Mouse (Mus musculus): ENCODE results near the gene Nup62. TPM values are rescaled to one million over a fixed set of nuclear protein-coding genes. Genes with fewer than 3 reads are reported as not detected.

Nup62 gene
- 93.5 and 100 TPM in 2 replicates for polyA plus RNA-seq (2015; fragmentation: Nextera tagmentation; extraction: Ambion mirVana)

DNA sequence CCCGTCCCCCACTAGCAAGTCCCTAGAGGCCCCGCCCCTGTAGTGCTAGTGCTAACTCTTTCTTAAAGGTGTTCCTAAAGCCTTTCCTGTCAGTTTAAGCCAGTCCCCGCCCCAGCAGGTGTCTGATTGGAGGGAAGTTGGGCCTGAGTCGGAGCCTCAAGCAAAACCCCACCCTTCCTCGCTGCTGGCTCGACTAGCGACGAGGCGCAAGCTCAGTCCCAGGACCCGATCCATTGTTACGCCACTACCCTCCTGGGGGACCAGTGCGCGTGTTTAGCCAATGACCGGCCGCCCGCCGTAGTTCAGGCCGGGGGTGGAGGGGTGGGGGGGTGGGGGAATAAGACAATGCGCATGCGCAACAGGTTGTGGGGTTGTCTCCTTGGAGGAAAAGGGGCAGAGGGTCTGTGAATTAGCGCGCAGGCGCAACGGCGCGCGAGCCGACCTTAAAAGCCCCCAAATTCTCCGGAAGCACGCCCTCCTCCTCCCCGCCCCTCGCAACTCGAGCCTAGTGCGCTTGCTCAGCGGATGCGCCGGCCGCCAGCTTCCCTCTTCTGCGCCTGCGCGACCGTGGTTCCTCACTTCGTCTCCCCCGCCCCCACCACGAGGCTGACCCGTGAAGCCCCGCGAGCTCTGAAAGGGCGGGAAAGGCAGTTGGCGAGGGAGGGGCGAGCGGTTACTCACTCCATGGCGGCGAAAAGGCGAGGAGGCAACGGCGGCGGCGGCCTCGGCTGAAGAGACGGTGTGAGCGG, at the start of gene Nup62, which contains the start of gene Il4i1:
Gene Nup62 (plus strand): TSS at position 368 of the 749 bp plus-strand sequence.
Gene Il4i1 (plus strand): TSS at position 667 of the 749 bp plus-strand sequence.
- H3K27me3 ChIP-seq: no peaks in the 10 kb centered on the region
- WGBS: 0% methylated on average over 61 of the region's 62 CpGs
- ATAC-seq (replicated peaks; ENCODE audit: low FRiP score): peak; percentile 96
- H3K9ac ChIP-seq: peak within 1 kb of the TSS; percentile 90
- peak within 1 kb of the TSS; percentile 77 for H3K4me2 ChIP-seq
- peaks cover 27% of the 10 kb centered on the region for H3K36me3 ChIP-seq
- H3K4me3 ChIP-seq (replicated peaks): peak within 1 kb of the TSS; percentile 86
- H3K27ac ChIP-seq: peak within 1 kb of the TSS; percentile 98
- no peaks in the 10 kb centered on the region for H3K9me3 ChIP-seq (replicated peaks)
- H3K4me1 ChIP-seq: peaks cover 48% of the 10 kb centered on the region

DNA sequence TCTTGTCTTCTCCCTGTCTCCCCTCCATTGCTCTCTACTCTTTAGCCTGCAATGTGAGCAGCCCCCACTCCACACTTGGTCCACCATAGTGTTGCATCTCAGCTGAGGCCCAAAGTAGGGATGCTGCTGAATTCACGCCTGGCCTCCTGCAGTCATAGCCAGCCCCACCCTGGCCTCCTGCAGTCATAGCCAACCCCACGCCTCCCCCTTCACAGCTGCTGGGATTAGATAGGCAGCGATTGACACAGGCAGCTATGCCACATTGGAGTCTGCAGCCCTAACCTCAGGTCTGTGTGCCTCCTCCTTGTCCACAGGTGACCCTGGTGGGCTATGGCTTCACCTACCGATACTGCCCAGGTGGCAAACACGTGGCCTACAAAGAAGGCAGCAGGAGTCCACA, 47.8 kb upstream of the Nup62 start:
- ATAC-seq (replicated peaks; ENCODE audit: low FRiP score): no peak
- no peaks in the 10 kb centered on the region for H3K9me3 ChIP-seq (replicated peaks)
- no peak overlapping the region for H3K27ac ChIP-seq
- no peak overlapping the region for H3K4me2 ChIP-seq
- no peak overlapping the region for H3K9ac ChIP-seq
- H3K36me3 ChIP-seq: peaks cover 98% of the 10 kb centered on the region
- no peak overlapping the region for H3K4me3 ChIP-seq (replicated peaks)
- H3K27me3 ChIP-seq: no peaks in the 10 kb centered on the region
- no peaks in the 10 kb centered on the region for H3K4me1 ChIP-seq
- 87% methylated on average over 5 of the region's 5 CpGs for WGBS

- no peaks in the 10 kb centered on the region for H3K27me3 ChIP-seq
- H3K4me3 ChIP-seq (replicated peaks): no peak overlapping the region
- no peaks in the 10 kb centered on the region for H3K4me1 ChIP-seq
- peaks cover 97% of the 10 kb centered on the region for H3K36me3 ChIP-seq
- no peak overlapping the region for H3K27ac ChIP-seq
- 14% methylated on average over 6 of the region's 6 CpGs for whole genome bisulfite sequencing
- no peak overlapping the region for H3K9ac ChIP-seq
- ATAC-seq (replicated peaks; ENCODE audit: low FRiP score): 0 out of 2 replicates have a peak, but pooled peaks have one; percentile 12
- no peaks in the 10 kb centered on the region for H3K9me3 ChIP-seq (replicated peaks)
- H3K4me2 ChIP-seq: no peak overlapping the region
These were observed 45.8 kb upstream of the Nup62 start for GRCm38 (mm10) chr7:44770046-44770578.

DNA sequence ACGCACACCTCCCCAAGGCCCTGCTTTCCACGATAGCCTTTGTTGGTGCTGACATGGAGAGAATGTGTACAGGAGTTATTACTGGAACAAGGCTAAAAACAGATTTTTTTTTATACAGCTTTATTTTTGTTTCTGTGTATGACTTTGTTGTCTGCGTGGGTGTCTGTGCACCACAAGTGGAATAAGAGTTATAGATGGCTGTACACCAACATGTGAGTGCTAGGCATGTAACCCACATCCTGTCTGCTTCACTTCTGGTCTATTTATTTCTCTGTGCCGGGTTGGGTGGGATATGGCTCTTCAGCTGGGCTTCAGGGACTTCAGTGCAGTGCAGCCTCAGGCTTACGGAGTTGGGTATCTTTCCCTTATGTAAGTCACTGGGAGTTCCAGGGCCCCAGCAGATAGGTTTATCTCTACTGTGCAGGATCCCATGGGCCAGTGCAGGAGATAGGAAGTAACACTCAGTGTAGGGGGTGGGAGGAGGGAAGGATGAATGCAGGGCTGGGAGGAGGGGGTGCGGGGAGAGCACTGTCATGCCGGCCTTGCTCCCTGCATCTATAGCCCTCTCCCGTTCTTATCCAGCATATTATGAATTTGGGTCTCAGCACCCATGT, 43.2 kb upstream of the Nup62 start:
- Histone ChIP-seq H3K27me3 (no peaks in the 10 kb centered on the region), H3K27ac (no peak overlapping the region), H3K9me3 (replicated peaks) (no peaks in the 10 kb centered on the region), H3K4me3 (replicated peaks) (no peak overlapping the region), H3K4me2 (no peak overlapping the region), H3K36me3 (peaks cover 93% of the 10 kb centered on the region), H3K4me1 (no peaks in the 10 kb centered on the region), H3K9ac (no peak overlapping the region)
- WGBS: 91% methylated on average over 8 of the region's 8 CpGs
- ATAC-seq (replicated peaks; ENCODE audit: low FRiP score): no peak

- Histone ChIP-seq H3K9me3 (replicated peaks) (no peaks in the 10 kb centered on the region), H3K36me3 (peaks cover 57% of the 10 kb centered on the region), H3K4me3 (replicated peaks) (no peak overlapping the region), H3K4me2 (no peak overlapping the region), H3K27me3 (no peaks in the 10 kb centered on the region), H3K9ac (no peak overlapping the region), H3K4me1 (no peaks in the 10 kb centered on the region), H3K27ac (no peak overlapping the region)
- 90% methylated on average over 9 of the region's 9 CpGs for WGBS
- ATAC-seq (replicated peaks; ENCODE audit: low FRiP score): no peak
These were observed 38.9 kb upstream of the Nup62 start for GRCm38 (mm10) chr7:44776849-44777498.

- ATAC-seq (replicated peaks; ENCODE audit: low FRiP score): no peak
- no peak overlapping the region for H3K9ac ChIP-seq
- H3K27me3 ChIP-seq: no peaks in the 10 kb centered on the region
- no peaks in the 10 kb centered on the region for H3K4me1 ChIP-seq
- 90% methylated on average over 8 of the region's 8 CpGs for WGBS
- no peak overlapping the region for H3K27ac ChIP-seq
- no peak overlapping the region for H3K4me2 ChIP-seq
- no peak overlapping the region for H3K4me3 ChIP-seq (replicated peaks)
- H3K36me3 ChIP-seq: peaks cover 28% of the 10 kb centered on the region
- no peaks in the 10 kb centered on the region for H3K9me3 ChIP-seq (replicated peaks)
These were observed 35.8 kb upstream of the Nup62 start for GRCm38 (mm10) chr7:44780101-44780500.

GRCm38 (mm10) chr7:44789531-44789930, 26.4 kb upstream of the Nup62 start:
- no peak overlapping the region for H3K4me2 ChIP-seq
- H3K4me3 ChIP-seq (replicated peaks): no peak overlapping the region
- H3K9me3 ChIP-seq (replicated peaks): no peaks in the 10 kb centered on the region
- no peaks in the 10 kb centered on the region for H3K36me3 ChIP-seq
- H3K27ac ChIP-seq: no peak overlapping the region
- no peak overlapping the region for H3K9ac ChIP-seq
- no peak for ATAC-seq (replicated peaks; ENCODE audit: low FRiP score)
- no peaks in the 10 kb centered on the region for H3K27me3 ChIP-seq
- WGBS: 70% methylated on average over 3 of the region's 3 CpGs
- H3K4me1 ChIP-seq: no peaks in the 10 kb centered on the region

- Histone ChIP-seq H3K27ac (no peak overlapping the region), H3K4me3 (replicated peaks) (no peak overlapping the region), H3K4me1 (no peaks in the 10 kb centered on the region), H3K9me3 (replicated peaks) (no peaks in the 10 kb centered on the region; the same call in 1 of the 2 replicates), H3K36me3 (no peaks in the 10 kb centered on the region), H3K4me2 (no peak overlapping the region), H3K9ac (no peak overlapping the region), H3K27me3 (no peaks in the 10 kb centered on the region)
- ATAC-seq (replicated peaks; ENCODE audit: low FRiP score): no peak
- WGBS: 38% methylated on average over 4 of the region's 4 CpGs
These were observed 25.8 kb upstream of the Nup62 start for GRCm38 (mm10) chr7:44790066-44790465.

- no peak for ATAC-seq (replicated peaks; ENCODE audit: low FRiP score)
- no peak overlapping the region for H3K27ac ChIP-seq
- no peaks in the 10 kb centered on the region for H3K4me1 ChIP-seq
- no peaks in the 10 kb centered on the region for H3K27me3 ChIP-seq
- no peak overlapping the region for H3K4me3 ChIP-seq (replicated peaks)
- no peak overlapping the region for H3K9ac ChIP-seq
- no peak overlapping the region for H3K4me2 ChIP-seq
- H3K36me3 ChIP-seq: no peaks in the 10 kb centered on the region
- H3K9me3 ChIP-seq (replicated peaks): no peaks in the 10 kb centered on the region; the same call in 1 of the 2 replicates
- WGBS: 84% methylated on average over 6 of the region's 6 CpGs
These were observed 23.1 kb upstream of the Nup62 start for GRCm38 (mm10) chr7:44792781-44793180.

DNA sequence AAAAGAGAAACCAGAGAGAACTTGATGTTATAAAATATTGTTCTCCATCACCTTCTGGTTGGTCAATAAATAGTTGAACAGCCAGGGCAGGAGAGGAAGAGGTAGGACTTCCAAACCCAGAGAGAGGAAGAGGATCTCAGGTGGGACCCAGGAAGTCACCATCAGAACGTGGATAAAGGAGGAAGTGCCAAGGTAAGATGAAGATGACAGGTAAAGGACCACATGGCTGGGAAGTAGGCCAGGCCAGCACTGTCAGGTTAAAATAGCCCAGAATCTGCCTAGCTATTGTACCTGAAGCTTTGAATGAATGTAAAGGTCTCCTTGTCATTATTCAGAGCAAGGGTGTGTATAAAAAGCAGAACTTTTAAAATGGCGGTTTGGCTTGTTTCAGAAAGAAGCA, 7.0 kb upstream of the Nup62 start:
- peaks cover 27% of the 10 kb centered on the region for H3K36me3 ChIP-seq
- no peak overlapping the region for H3K4me3 ChIP-seq (replicated peaks)
- no peaks in the 10 kb centered on the region for H3K9me3 ChIP-seq (replicated peaks)
- H3K27ac ChIP-seq: no peak overlapping the region
- no peak for ATAC-seq (replicated peaks; ENCODE audit: low FRiP score)
- no peak overlapping the region for H3K4me2 ChIP-seq
- H3K9ac ChIP-seq: no peak overlapping the region
- H3K27me3 ChIP-seq: no peaks in the 10 kb centered on the region
- WGBS: 77% methylated on average over 2 of the region's 2 CpGs
- no peaks in the 10 kb centered on the region for H3K4me1 ChIP-seq

DNA sequence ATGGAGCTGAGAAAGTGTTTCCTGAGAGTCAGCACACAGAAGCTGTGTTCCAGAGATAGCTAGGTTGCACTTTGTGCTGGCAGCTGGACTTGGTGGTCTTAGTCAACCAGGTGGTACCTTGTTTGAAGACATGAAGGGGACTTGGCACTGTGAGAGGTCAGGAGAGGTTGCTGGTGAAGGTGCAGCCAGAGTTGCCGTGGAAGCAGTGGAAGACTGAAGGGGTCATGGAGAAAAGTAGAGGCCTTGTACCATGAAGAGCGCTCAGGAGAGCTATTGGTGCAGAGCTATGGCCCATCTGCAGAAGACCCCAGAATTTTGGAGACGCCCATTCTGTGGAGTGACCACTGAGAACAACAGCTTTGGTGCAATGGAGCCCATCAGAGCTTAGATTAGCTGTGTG, 6.4 kb upstream of the Nup62 start:
- Histone ChIP-seq H3K4me3 (replicated peaks) (no peak overlapping the region), H3K27ac (no peak overlapping the region), H3K9me3 (replicated peaks) (no peaks in the 10 kb centered on the region), H3K9ac (no peak overlapping the region), H3K27me3 (no peaks in the 10 kb centered on the region), H3K36me3 (peaks cover 31% of the 10 kb centered on the region), H3K4me1 (peaks cover 2% of the 10 kb centered on the region), H3K4me2 (no peak overlapping the region)
- no peak for ATAC-seq (replicated peaks; ENCODE audit: low FRiP score)
- 89% methylated on average over 3 of the region's 3 CpGs for WGBS

- H3K27me3 ChIP-seq: no peaks in the 10 kb centered on the region
- 85% methylated on average over 4 of the region's 4 CpGs for WGBS
- no peak overlapping the region for H3K27ac ChIP-seq
- no peak overlapping the region for H3K4me2 ChIP-seq
- peaks cover 31% of the 10 kb centered on the region for H3K36me3 ChIP-seq
- no peak overlapping the region for H3K4me3 ChIP-seq (replicated peaks)
- no peak overlapping the region for H3K9ac ChIP-seq
- no peak for ATAC-seq (replicated peaks; ENCODE audit: low FRiP score)
- H3K4me1 ChIP-seq: peaks cover 11% of the 10 kb centered on the region
- H3K9me3 ChIP-seq (replicated peaks): no peaks in the 10 kb centered on the region
These were observed 5.5 kb upstream of the Nup62 start for GRCm38 (mm10) chr7:44810365-44810764.

All from kidney, embryonic 15.5 days (tissue).